In genomic region chr17:29491591-29492268, GRCm38 (mm10) we compare ENCODE assay signal across 9 mouse cellular contexts. TPM values are rescaled to one million over a fixed set of nuclear protein-coding genes. Genes with fewer than 3 reads are reported as not detected.
DNase-seq lines count a peak whose midpoint lies in the region; ATAC-seq and TF ChIP-seq lines count a peak whose summit lies in the region.
"Had no signal": no experiment of that assay in that cellular context is flagged by ENCODE, and none has a peak within 500 bp of the region (broad histone marks: within the 10 kb centered on the region; RNA-seq: fewer than 3 reads in every experiment).

No protein-coding gene starts in this region.

- peak overlapping the region; percentile 82 for H3K4me2 ChIP-seq in heart, embryonic 16.5 days (ENCODE audit: low read depth, low read length)
- H3K4me2 ChIP-seq in lung, embryonic 16.5 days (ENCODE audit: low read depth, low read length), result peak overlapping the region; percentile 93

- no peak for ATAC-seq in G1E (ENCODE audit: extremely low read depth, insufficient number of reproducible peaks, low FRiP score, poor library complexity, severe bottlenecking)
- peak; percentile 21; the same call in 1 of the 2 replicates for ATAC-seq in erythroblast, adult 5-6 weeks (replicated peaks; ENCODE audit: low FRiP score, poor library complexity, severe bottlenecking)
- no peak for ATAC-seq in heart, embryonic 16.5 days (replicated peaks; ENCODE audit: extremely low read depth, insufficient read depth, low FRiP score)
- no peak for ATAC-seq in lung, embryonic 16.5 days (ENCODE audit: low read depth)
- ATAC-seq in megakaryocyte-erythroid progenitor cell, adult 5-6 weeks (replicated peaks; ENCODE audit: low FRiP score, low TSS enrichment, poor library complexity, severe bottlenecking), result no peak

- no peak for TF ChIP-seq CTCF in G1E (IDR thresholded peaks at IDR 0.05; ENCODE audit: low read depth, low read length)

- DNase-seq in G1E (ENCODE audit: low spot score), result no peak
- peak; percentile 84 for DNase-seq in adrenal gland, postnatal 36 days
- peak; percentile 80 for DNase-seq in kidney, postnatal 14 days
- peak; percentile 59 for DNase-seq in retina, embryonic 14.5 days (ENCODE audit: low spot score)

- H3K9ac ChIP-seq in heart, embryonic 16.5 days (ENCODE audit: low read length), result peak overlapping the region; percentile 98
- peak overlapping the region; percentile 85 for H3K9ac ChIP-seq in lung, embryonic 16.5 days (ENCODE audit: low read length)

- peaks cover 48% of the 10 kb centered on the region for H3K4me1 ChIP-seq in G1E (ENCODE audit: insufficient read depth, low read depth, low read length)
- H3K4me1 ChIP-seq in heart, embryonic 16.5 days (ENCODE audit: control insufficient read depth, insufficient read depth, low read length), result peaks cover 16% of the 10 kb centered on the region
- peaks cover 18% of the 10 kb centered on the region for H3K4me1 ChIP-seq in lung, embryonic 16.5 days (replicated peaks; ENCODE audit: control insufficient read depth, insufficient read depth, low read length)

- under 1% methylated on average over 48 of the region's 48 CpGs for WGBS in heart, embryonic 16.5 days
- under 1% methylated on average over 48 of the region's 48 CpGs for WGBS in lung, embryonic 16.5 days

- no peaks in the 10 kb centered on the region for H3K27me3 ChIP-seq in G1E (ENCODE audit: insufficient read depth, low read length)
- no peaks in the 10 kb centered on the region for H3K27me3 ChIP-seq in heart, embryonic 16.5 days (ENCODE audit: control insufficient read depth, insufficient read depth, low read length)
- no peaks in the 10 kb centered on the region for H3K27me3 ChIP-seq in lung, embryonic 16.5 days (ENCODE audit: control insufficient read depth, insufficient read depth, low read depth, low read length)

- H3K4me3 ChIP-seq in G1E (ENCODE audit: low read depth, low read length), result peak overlapping the region; percentile 99
- H3K4me3 ChIP-seq in heart, embryonic 16.5 days (ENCODE audit: low read length), result peak overlapping the region; percentile 97
- peak overlapping the region; percentile 78 for H3K4me3 ChIP-seq in lung, embryonic 16.5 days (ENCODE audit: low read length)

- peaks cover 42% of the 10 kb centered on the region for H3K36me3 ChIP-seq in G1E (replicated peaks)
- peaks cover 8% of the 10 kb centered on the region for H3K36me3 ChIP-seq in heart, embryonic 16.5 days (ENCODE audit: control insufficient read depth, insufficient read depth)
- peaks cover 2% of the 10 kb centered on the region; the same call in 1 of the 2 replicates for H3K36me3 ChIP-seq in lung, embryonic 16.5 days (ENCODE audit: control insufficient read depth, insufficient read depth, low read length)

- H3K9me3 ChIP-seq in G1E (replicated peaks), result no peaks in the 10 kb centered on the region
- no peaks in the 10 kb centered on the region for H3K9me3 ChIP-seq in heart, embryonic 16.5 days (replicated peaks; ENCODE audit: control insufficient read depth, low read length)
- no peaks in the 10 kb centered on the region for H3K9me3 ChIP-seq in lung, embryonic 16.5 days (ENCODE audit: control insufficient read depth, low read length)

- H3K27ac ChIP-seq in heart, embryonic 16.5 days (ENCODE audit: low read length), result peak overlapping the region; percentile 94
- peak overlapping the region; percentile 71 for H3K27ac ChIP-seq in lung, embryonic 16.5 days (ENCODE audit: low read length)

RNA-seq across cellular contexts. Expression of gene Pim1, which starts 1.2 kb away (rescaled TPM):
- total RNA-seq in G1E (2014; fragmentation: Nextera tagmentation) (151 and 167 TPM in 2 replicates), G1E (2017) (174 and 180 TPM in 2 replicates)
- polyA plus RNA-seq in G1E (2012), result 123 and 154 TPM in 2 replicates
- total RNA-seq in adrenal gland, postnatal 36 days (2021), result 100 to 1,000 TPM; 162 to 206 TPM
- 342 and 357 TPM in 2 replicates for total RNA-seq in erythroblast, adult 5-6 weeks (2015; ENCODE audit: low replicate concordance)
- 725 and 933 TPM in 2 replicates for total RNA-seq in erythroblast, adult 5-6 weeks (2017; ENCODE audit: low replicate concordance)
- 14.4 and 15.7 TPM in 2 replicates for polyA plus RNA-seq in heart, embryonic 16.5 days (2015; fragmentation: Nextera tagmentation; extraction: Ambion mirVana)
- polyA plus RNA-seq in lung, embryonic 16.5 days (2015; fragmentation: Nextera tagmentation; extraction: Ambion mirVana), result 15.6 and 16.6 TPM in 2 replicates
- total RNA-seq in megakaryocyte-erythroid progenitor cell, adult 5-6 weeks (2014; fragmentation: Nextera tagmentation), result 33.2 and 48.8 TPM in 2 replicates
- 96.9 and 106 TPM in 2 replicates for total RNA-seq in megakaryocyte-erythroid progenitor cell, adult 5-6 weeks (2017)

RNA-seq across cellular contexts. Expression of gene Gm17657, which starts 57.7 kb away (rescaled TPM):
- total RNA-seq in G1E (2014; fragmentation: Nextera tagmentation), result not detected in 2 replicates
- total RNA-seq in G1E (2017), result 0.11 TPM in 1 of 2 replicates, not detected in the other
- polyA plus RNA-seq in G1E (2012), result not detected in 2 replicates
- total RNA-seq in adrenal gland, postnatal 36 days (2021), result not detected
- total RNA-seq in erythroblast, adult 5-6 weeks (2015; ENCODE audit: low replicate concordance), result 2.9 TPM in 1 of 2 replicates, not detected in the other
- total RNA-seq in erythroblast, adult 5-6 weeks (2017; ENCODE audit: low replicate concordance), result not detected in 2 replicates
- not detected in 2 replicates for polyA plus RNA-seq in heart, embryonic 16.5 days (2015; fragmentation: Nextera tagmentation; extraction: Ambion mirVana)
- polyA plus RNA-seq in lung, embryonic 16.5 days (2015; fragmentation: Nextera tagmentation; extraction: Ambion mirVana), result not detected in 2 replicates
- not detected in 2 replicates for total RNA-seq in megakaryocyte-erythroid progenitor cell, adult 5-6 weeks (2014; fragmentation: Nextera tagmentation)
- not detected in 2 replicates for total RNA-seq in megakaryocyte-erythroid progenitor cell, adult 5-6 weeks (2017)
- polyA plus RNA-seq: large intestine, adult 2 months had no signal

RNA-seq across cellular contexts. Expression of gene Tbc1d22b, which starts 57.9 kb away (rescaled TPM):
- total RNA-seq in G1E (2014; fragmentation: Nextera tagmentation), result 26.7 and 30.2 TPM in 2 replicates
- total RNA-seq in G1E (2017), result 5.3 and 6.0 TPM in 2 replicates
- polyA plus RNA-seq in G1E (2012), result 24.9 and 26.2 TPM in 2 replicates
- total RNA-seq in adrenal gland, postnatal 36 days (2021), result 10 to 100 TPM; 24.6 to 28.3 TPM
- total RNA-seq in erythroblast, adult 5-6 weeks (2015; ENCODE audit: low replicate concordance), result 3.7 and 4.4 TPM in 2 replicates
- total RNA-seq in erythroblast, adult 5-6 weeks (2017; ENCODE audit: low replicate concordance), result 0.51 and 1.3 TPM in 2 replicates
- 9.1 and 9.9 TPM in 2 replicates for polyA plus RNA-seq in heart, embryonic 16.5 days (2015; fragmentation: Nextera tagmentation; extraction: Ambion mirVana)
- polyA plus RNA-seq in lung, embryonic 16.5 days (2015; fragmentation: Nextera tagmentation; extraction: Ambion mirVana), result 12.6 and 14.9 TPM in 2 replicates
- total RNA-seq in megakaryocyte-erythroid progenitor cell, adult 5-6 weeks (2014; fragmentation: Nextera tagmentation), result 15.0 TPM in 2 replicates
- 3.7 and 4.6 TPM in 2 replicates for total RNA-seq in megakaryocyte-erythroid progenitor cell, adult 5-6 weeks (2017)
